Mouse (Mus musculus): Measurements from ENCODE around the gene Slc35e3.

Gene Slc35e3

GRCm38 (mm10) chr10:117776281-117777102 is 30.3 kb upstream of the Slc35e3 start:
- DNase-seq (ENCODE audit: low spot score), result no peak

- no peak for DNase-seq (ENCODE audit: low spot score)
Observed at GRCm38 (mm10) chr10:117775401-117776144, 29.4 kb upstream of the Slc35e3 start.

- no peak for DNase-seq (ENCODE audit: low spot score)
Observed at GRCm38 (mm10) chr10:117774817-117775120, 28.6 kb upstream of the Slc35e3 start.

- DNase-seq (ENCODE audit: low spot score), result no peak
Observed at GRCm38 (mm10) chr10:117774011-117774816, 28.0 kb upstream of the Slc35e3 start.

GRCm38 (mm10) chr10:117773106-117773720 is 27.0 kb upstream of the Slc35e3 start:
- DNase-seq (ENCODE audit: low spot score), result no peak

GRCm38 (mm10) chr10:117772364-117773105 is 26.4 kb upstream of the Slc35e3 start:
- DNase-seq (ENCODE audit: low spot score), result no peak

GRCm38 (mm10) chr10:117771131-117771510 is 25.0 kb upstream of the Slc35e3 start:
- DNase-seq (ENCODE audit: low spot score), result no peak

- no peak for DNase-seq (ENCODE audit: low spot score)
Observed at GRCm38 (mm10) chr10:117770286-117771130, 24.3 kb upstream of the Slc35e3 start.

- no peak for DNase-seq (ENCODE audit: low spot score)
Observed at GRCm38 (mm10) chr10:117769541-117770285, 23.5 kb upstream of the Slc35e3 start.

GRCm38 (mm10) chr10:117768141-117768440 is 21.9 kb upstream of the Slc35e3 start:
- DNase-seq (ENCODE audit: low spot score), result no peak

- DNase-seq (ENCODE audit: low spot score), result no peak
Observed at GRCm38 (mm10) chr10:117767286-117768140, 21.3 kb upstream of the Slc35e3 start.

- DNase-seq (ENCODE audit: low spot score), result no peak
Observed at GRCm38 (mm10) chr10:117766896-117767160, 20.7 kb upstream of the Slc35e3 start.

GRCm38 (mm10) chr10:117766111-117766895 is 20.1 kb upstream of the Slc35e3 start:
- no peak for DNase-seq (ENCODE audit: low spot score)

GRCm38 (mm10) chr10:117765116-117765894 is 19.1 kb upstream of the Slc35e3 start:
- no peak for DNase-seq (ENCODE audit: low spot score)

GRCm38 (mm10) chr10:117764598-117764997 is 18.4 kb upstream of the Slc35e3 start:
- no peak for DNase-seq (ENCODE audit: low spot score)

GRCm38 (mm10) chr10:117763588-117764190 is 17.5 kb upstream of the Slc35e3 start:
- DNase-seq (ENCODE audit: low spot score), result no peak

- DNase-seq (ENCODE audit: low spot score), result no peak
Observed at GRCm38 (mm10) chr10:117762966-117763365, 16.8 kb upstream of the Slc35e3 start.
